Mouse (Mus musculus) midbrain, embryonic 12.5 days (tissue): ENCODE measurements at regions not wholly inside any gene's neighbourhood (a gene's known extent, or its start where the extent isn't known, plus 50 kb on each side); places are given as distances from the start of the nearest gene placed in this dataset.

Source experiments
- ATAC-seq: fragments of 200-750 bp; cut with Nextera tagmentation; 2 replicates; pipeline ENCODE4 v1.8.0; 2017; ENCODE audit warnings: low read depth, moderate TSS enrichment, moderate library complexity; ENCODE audit not compliant: low FRiP score
- H3K27ac ChIP-seq: fragments of 300-500 bp; sonication (generic); replicated peaks from 2 replicates; pipeline ENCODE4 v1.5.1; 2016; ENCODE audit warnings: mild to moderate bottlenecking
- H3K27me3 ChIP-seq: fragments of 300-500 bp; sonication (generic); 2 replicates; pipeline ENCODE4 v1.6.1; 2016; ENCODE audit warnings: mild to moderate bottlenecking
- H3K36me3 ChIP-seq: fragments of 300-500 bp; sonication (generic); 2 replicates; pipeline ENCODE4 v1.6.1; 2016
- H3K4me1 ChIP-seq: fragments of 300-500 bp; sonication (generic); 2 replicates; pipeline ENCODE4 v1.6.1; 2016
- H3K4me2 ChIP-seq: fragments of 300-500 bp; sonication (generic); replicated peaks from 2 replicates; pipeline ENCODE4 v1.6.1; 2016; ENCODE audit warnings: mild to moderate bottlenecking, moderate library complexity
- H3K4me3 ChIP-seq: fragments of 300-500 bp; sonication (generic); 2 replicates; pipeline ENCODE4 v1.5.1; 2016; ENCODE audit warnings: mild to moderate bottlenecking
- H3K9ac ChIP-seq: fragments of 300-500 bp; sonication (generic); replicated peaks from 2 replicates; pipeline ENCODE4 v1.6.1; 2016; ENCODE audit warnings: mild to moderate bottlenecking, moderate library complexity
- H3K9me3 ChIP-seq: fragments of 300-500 bp; sonication (generic); 2 replicates; pipeline ENCODE4 v1.6.1; 2016; ENCODE audit warnings: mild to moderate bottlenecking
- WGBS: fragments of 180-500 bp; shearing (Covaris S2); methylation state at CpG from one replicate; pipeline ENCODE4 v1.1.7; 2016; 5-methylcytosine and 5-hydroxymethylcytosine counted together

DNA sequence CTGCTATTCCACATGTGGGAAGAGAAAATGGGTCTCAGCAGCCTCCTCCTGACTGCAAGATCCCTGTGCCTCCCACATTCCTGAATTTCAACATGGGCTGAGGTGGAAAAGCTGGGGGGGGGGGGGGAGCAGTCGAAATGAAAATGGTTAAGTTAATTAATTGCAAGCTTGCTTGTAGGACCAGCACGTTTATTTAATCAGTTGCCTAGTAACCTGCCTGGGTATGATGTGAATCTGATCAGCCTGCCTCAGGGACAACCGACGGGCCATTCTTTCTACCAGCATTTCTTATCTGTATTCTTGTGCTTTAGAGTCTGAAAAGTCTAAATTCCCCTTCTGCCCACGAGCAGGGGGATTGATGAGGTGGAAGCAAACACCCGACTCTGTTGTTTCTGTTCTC is 569.9 kb upstream of the Nox3 start:
- no peaks in the 10 kb centered on the region for H3K27me3 ChIP-seq
- H3K36me3 ChIP-seq, result no peaks in the 10 kb centered on the region
- ATAC-seq, result peak; percentile 27; the same call in 1 of the 2 replicates
- no peak overlapping the region for H3K4me3 ChIP-seq
- H3K27ac ChIP-seq, result 0 out of 2 replicates have a peak overlapping the region, but pooled peaks have one; percentile 25
- H3K9ac ChIP-seq, result no peak overlapping the region
- H3K4me1 ChIP-seq, result peaks cover 16% of the 10 kb centered on the region
- H3K4me2 ChIP-seq, result 0 out of 2 replicates have a peak overlapping the region, but pooled peaks have one; percentile 5
- H3K9me3 ChIP-seq, result no peaks in the 10 kb centered on the region
- 6% methylated on average over 6 of the region's 6 CpGs for WGBS

GRCm38 (mm10) chr17:4266487-4266886 is 570.4 kb upstream of the Nox3 start:
- no peak for ATAC-seq
- no peaks in the 10 kb centered on the region for H3K9me3 ChIP-seq
- no peaks in the 10 kb centered on the region for H3K27me3 ChIP-seq
- H3K4me3 ChIP-seq, result no peak overlapping the region
- H3K9ac ChIP-seq, result no peak overlapping the region
- WGBS, result 54% methylated on average over 5 of the region's 5 CpGs
- no peak overlapping the region for H3K4me2 ChIP-seq
- H3K36me3 ChIP-seq, result no peaks in the 10 kb centered on the region
- H3K27ac ChIP-seq, result 0 out of 2 replicates have a peak overlapping the region, but pooled peaks have one; percentile 25
- peaks cover 16% of the 10 kb centered on the region for H3K4me1 ChIP-seq

DNA sequence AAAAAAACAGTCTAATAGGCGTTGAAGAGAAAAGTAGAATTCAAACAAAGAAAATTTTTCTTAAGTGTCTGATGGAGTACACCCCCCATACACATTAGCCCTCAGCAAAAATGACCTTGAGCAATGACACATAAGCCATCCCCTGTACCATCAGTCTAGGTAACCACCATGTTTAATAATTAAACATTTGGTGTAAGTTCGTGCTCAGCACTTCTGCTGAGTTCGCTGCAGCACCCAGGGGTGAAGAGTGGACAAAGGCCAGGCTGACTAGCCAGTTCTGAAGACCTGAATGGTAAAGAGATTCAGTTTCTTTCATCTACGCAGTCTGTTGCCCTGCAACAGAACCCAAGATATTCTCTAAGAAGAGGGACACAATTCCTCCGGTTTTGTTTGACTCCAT is 572.3 kb upstream of the Nox3 start:
- ATAC-seq, result no peak
- 72% methylated on average over 5 of the region's 5 CpGs for WGBS

DNA sequence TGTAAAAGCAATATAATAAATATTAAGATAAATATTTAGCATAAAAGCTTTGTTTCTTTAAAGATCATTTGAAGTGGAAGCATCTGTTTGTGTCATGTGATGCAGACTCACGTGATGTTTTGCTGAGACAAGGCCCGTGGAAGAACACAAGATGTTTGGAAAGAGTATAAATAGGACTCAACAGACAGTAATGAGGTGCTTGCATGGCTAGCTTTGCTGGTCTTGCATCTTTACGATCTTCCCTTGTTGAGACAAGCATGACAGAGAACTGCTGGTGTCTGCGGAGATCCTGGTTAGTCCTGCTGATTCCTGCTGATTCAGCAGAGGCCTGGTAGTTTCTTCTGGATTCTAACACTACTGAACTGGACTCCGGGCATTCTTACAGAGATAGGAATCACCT is 576.4 kb upstream of the Nox3 start:
- H3K4me1 ChIP-seq, result no peaks in the 10 kb centered on the region
- H3K4me3 ChIP-seq, result no peak overlapping the region
- H3K27me3 ChIP-seq, result no peaks in the 10 kb centered on the region
- 83% methylated on average over 5 of the region's 5 CpGs for WGBS
- no peak overlapping the region for H3K9ac ChIP-seq
- H3K27ac ChIP-seq, result no peak overlapping the region
- ATAC-seq, result no peak
- H3K36me3 ChIP-seq, result no peaks in the 10 kb centered on the region
- no peaks in the 10 kb centered on the region for H3K9me3 ChIP-seq
- no peak overlapping the region for H3K4me2 ChIP-seq

More for the DNA sequence above, 572.3 kb upstream of the Nox3 start:
- H3K4me2 ChIP-seq, result no peak overlapping the region
- no peaks in the 10 kb centered on the region for H3K9me3 ChIP-seq
- H3K36me3 ChIP-seq, result no peaks in the 10 kb centered on the region
- H3K27me3 ChIP-seq, result no peaks in the 10 kb centered on the region
- H3K4me1 ChIP-seq, result peaks cover 16% of the 10 kb centered on the region
- H3K4me3 ChIP-seq, result no peak overlapping the region
- H3K27ac ChIP-seq, result no peak overlapping the region
- H3K9ac ChIP-seq, result no peak overlapping the region

DNA sequence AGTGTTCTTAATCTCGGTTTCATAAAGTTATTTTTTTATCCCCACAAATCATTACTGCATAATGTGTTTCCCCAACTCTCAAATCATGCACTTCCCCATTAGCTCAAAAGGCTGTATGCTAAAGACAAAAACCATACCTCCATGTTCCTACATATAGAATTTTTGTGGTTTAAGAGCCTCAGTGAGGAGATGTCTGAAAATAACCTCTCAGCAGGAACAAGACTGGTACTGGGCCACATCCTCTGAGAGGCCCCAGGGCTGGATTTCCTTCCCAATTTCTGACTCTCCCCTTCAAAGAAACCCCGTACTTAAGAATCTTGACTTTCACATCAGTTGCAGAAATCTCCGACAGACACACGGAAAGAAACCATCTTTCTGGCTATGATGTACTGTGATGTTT is 580.7 kb upstream of the Nox3 start:
- no peaks in the 10 kb centered on the region for H3K4me1 ChIP-seq
- H3K36me3 ChIP-seq, result no peaks in the 10 kb centered on the region
- H3K27ac ChIP-seq, result no peak overlapping the region
- no peak overlapping the region for H3K9ac ChIP-seq
- no peaks in the 10 kb centered on the region for H3K27me3 ChIP-seq
- H3K9me3 ChIP-seq, result no peaks in the 10 kb centered on the region
- no peak overlapping the region for H3K4me3 ChIP-seq
- 82% methylated on average over 4 of the region's 4 CpGs for WGBS
- no peak for ATAC-seq
- no peak overlapping the region for H3K4me2 ChIP-seq

DNA sequence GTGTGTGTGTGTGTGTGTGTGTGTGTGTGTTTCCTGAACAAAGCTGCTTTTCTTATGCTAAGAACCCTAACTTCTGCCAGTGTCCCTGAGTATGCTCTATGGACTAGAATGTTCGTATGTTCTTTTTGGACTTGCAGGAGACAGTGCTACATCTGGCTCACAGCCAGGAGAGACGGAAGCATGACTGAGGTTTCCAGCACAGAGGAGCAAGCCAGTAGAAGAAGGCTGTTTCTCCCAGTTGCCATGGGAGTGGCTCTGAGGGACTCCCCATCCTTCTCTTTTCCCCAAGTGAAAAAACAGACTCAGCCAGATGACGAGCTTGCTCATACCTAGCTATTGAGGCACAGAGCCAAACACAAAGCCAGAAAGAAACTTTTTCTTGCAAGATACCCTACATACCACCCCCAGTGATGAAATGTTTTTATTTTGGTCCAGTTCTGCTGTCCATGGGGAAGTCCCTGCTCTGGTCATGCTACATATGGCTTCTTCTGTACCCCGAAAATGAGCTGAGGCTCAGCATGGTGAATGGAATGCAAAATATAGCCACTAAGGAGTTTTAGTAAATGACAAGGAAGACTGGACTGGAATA is 582.3 kb upstream of the Nox3 start:
- Histone ChIP-seq H3K4me3 (no peak overlapping the region), H3K4me2 (no peak overlapping the region), H3K27me3 (no peaks in the 10 kb centered on the region), H3K36me3 (no peaks in the 10 kb centered on the region), H3K27ac (no peak overlapping the region), H3K9me3 (no peaks in the 10 kb centered on the region), H3K4me1 (no peaks in the 10 kb centered on the region), H3K9ac (no peak overlapping the region)
- no peak for ATAC-seq
- WGBS, result 83% methylated on average over 4 of the region's 4 CpGs

- WGBS, result 93% methylated on average over 5 of the region's 5 CpGs
- no peaks in the 10 kb centered on the region for H3K27me3 ChIP-seq
- H3K27ac ChIP-seq, result no peak overlapping the region
- H3K4me1 ChIP-seq, result no peaks in the 10 kb centered on the region
- no peak overlapping the region for H3K4me2 ChIP-seq
- no peaks in the 10 kb centered on the region for H3K9me3 ChIP-seq
- H3K9ac ChIP-seq, result no peak overlapping the region
- H3K36me3 ChIP-seq, result no peaks in the 10 kb centered on the region
- H3K4me3 ChIP-seq, result no peak overlapping the region
- no peak for ATAC-seq
Observed at GRCm38 (mm10) chr17:4281451-4281850, 585.4 kb upstream of the Nox3 start.

GRCm38 (mm10) chr17:4291418-4291817 is 595.4 kb upstream of the Nox3 start:
- no peak for ATAC-seq

DNA sequence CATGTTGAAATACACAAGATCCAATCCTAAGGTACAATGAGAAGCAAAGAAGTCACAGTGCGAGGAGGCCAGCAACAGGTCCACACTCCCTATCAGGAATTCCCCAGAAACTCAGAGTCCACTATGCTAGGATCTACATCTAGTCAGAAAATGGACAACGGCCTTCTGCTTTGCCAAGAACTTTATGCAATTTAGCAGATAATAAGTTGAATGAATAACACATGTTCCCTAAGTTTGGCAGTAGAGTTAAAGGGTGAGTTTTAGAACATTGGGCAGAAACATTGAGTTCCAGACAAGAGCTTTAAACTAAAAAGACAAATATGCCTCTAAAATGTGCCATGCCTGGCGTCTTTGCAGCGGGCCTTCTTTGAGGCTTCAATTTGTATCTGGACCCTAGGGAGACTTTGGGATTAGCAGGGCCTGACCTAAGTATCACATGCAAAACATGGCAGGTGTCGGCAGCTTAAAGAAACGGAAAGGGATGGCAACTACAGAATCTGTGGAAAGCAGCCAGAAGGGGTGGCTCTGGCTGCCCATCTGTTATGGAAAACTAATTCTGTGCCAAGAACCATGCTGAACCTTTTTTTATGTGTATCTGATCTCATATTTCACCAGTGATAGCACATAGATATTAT is 600.6 kb upstream of the Nox3 start:
- no peak for ATAC-seq
- WGBS, result 78% methylated on average over 6 of the region's 6 CpGs

More at GRCm38 (mm10) chr17:4291418-4291817, 595.4 kb upstream of the Nox3 start:
- no peak overlapping the region for H3K27ac ChIP-seq
- no peak overlapping the region for H3K4me2 ChIP-seq
- no peaks in the 10 kb centered on the region for H3K4me1 ChIP-seq
- H3K36me3 ChIP-seq, result no peaks in the 10 kb centered on the region
- H3K9me3 ChIP-seq, result no peaks in the 10 kb centered on the region
- H3K27me3 ChIP-seq, result no peaks in the 10 kb centered on the region
- H3K9ac ChIP-seq, result no peak overlapping the region
- H3K4me3 ChIP-seq, result no peak overlapping the region
- 93% methylated on average over 2 of the region's 2 CpGs for WGBS

DNA sequence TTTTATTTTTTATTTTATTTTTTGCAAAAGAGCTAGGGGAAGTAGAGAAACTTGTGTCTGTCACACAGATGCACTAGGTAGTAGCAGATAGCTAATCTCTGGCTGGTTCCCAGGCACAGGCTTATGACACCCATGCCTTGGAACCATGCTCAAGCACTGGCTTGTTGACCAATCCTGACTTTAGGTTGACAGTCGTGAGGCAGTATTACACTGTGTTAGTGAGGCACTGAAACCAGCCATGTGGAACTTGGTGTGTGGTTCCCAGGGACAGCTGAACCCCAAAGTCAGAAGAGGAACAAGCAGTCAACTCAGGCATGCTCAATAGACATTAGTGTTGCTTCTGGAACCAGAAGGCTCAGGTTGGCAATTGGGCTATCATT is 601.1 kb upstream of the Nox3 start:
- Histone ChIP-seq H3K36me3 (no peaks in the 10 kb centered on the region), H3K4me2 (no peak overlapping the region), H3K9me3 (no peaks in the 10 kb centered on the region), H3K4me3 (no peak overlapping the region), H3K27me3 (no peaks in the 10 kb centered on the region), H3K4me1 (no peaks in the 10 kb centered on the region), H3K27ac (no peak overlapping the region), H3K9ac (no peak overlapping the region)
- no peak for ATAC-seq
- 89% methylated on average over 1 of the region's 1 CpGs for WGBS

More for the DNA sequence above, 600.6 kb upstream of the Nox3 start:
- H3K27ac ChIP-seq, result no peak overlapping the region
- H3K27me3 ChIP-seq, result no peaks in the 10 kb centered on the region
- H3K9me3 ChIP-seq, result no peaks in the 10 kb centered on the region
- no peak overlapping the region for H3K9ac ChIP-seq
- no peaks in the 10 kb centered on the region for H3K4me1 ChIP-seq
- no peak overlapping the region for H3K4me2 ChIP-seq
- no peak overlapping the region for H3K4me3 ChIP-seq
- no peaks in the 10 kb centered on the region for H3K36me3 ChIP-seq

DNA sequence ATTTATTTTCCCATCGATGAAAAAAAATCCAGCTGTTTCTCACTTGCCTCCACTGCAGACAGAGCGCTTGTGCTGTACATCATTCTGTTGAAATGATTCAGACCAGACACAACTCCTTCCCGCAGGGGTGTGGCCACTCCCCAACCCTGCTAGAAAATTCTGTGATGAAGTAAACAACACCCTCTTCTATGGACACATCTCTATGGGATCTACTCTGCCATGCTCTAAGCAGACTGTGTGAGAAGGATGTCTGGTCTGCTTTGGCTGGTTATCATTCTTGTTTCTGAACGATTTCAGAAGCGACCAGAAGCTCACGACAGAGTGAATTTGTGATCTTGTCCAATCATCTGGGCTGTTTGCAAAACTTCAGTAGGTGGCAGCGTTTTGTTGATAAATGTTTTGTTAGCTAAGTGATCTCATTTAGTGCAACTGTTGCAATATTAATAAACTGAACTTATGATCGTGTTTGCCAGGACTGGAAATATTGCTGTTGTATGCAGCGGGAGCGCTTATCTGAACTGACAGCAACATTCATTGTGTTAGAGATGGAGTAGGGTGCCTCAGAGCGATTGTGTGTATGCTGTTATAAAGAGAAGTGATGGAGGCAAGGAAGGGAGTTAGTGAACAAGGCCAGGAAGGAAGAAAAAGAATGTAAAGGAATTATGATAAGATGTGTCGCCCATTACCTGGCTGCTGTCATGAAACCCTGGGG is 605.2 kb upstream of the Nox3 start:
- no peak for ATAC-seq
- Histone ChIP-seq H3K9me3 (no peaks in the 10 kb centered on the region), H3K27ac (no peak overlapping the region), H3K4me1 (no peaks in the 10 kb centered on the region), H3K36me3 (no peaks in the 10 kb centered on the region), H3K4me3 (no peak overlapping the region), H3K9ac (no peak overlapping the region), H3K4me2 (no peak overlapping the region), H3K27me3 (no peaks in the 10 kb centered on the region)
- WGBS, result 88% methylated on average over 12 of the region's 12 CpGs

DNA sequence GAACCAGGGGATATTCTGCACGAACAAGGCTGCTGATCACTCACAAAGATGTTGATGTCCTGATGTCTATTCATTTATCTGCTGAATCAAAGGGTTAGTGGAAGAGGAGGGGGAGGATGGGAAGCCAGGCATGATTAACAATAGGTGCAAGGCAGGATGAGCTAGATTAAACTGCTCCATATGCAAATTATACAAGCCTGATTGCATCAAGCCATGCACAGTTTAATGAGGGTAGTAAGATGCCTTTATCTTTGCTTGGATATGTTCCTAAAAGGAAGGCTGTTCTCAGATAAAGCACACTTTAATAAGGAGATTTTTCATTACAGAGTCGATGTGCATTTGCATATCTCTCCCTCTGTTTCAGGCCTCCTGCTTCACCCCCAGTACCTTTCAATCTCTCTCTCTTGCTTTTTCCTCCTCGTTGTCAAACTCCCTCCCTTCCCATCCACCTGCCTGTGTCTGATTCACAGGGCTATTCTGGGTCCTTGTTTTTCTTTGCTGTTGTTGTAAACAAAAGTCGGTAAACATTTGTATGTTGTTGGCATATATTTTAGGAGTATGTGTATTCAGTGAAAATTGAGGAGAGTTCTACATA is 615.8 kb upstream of the Nox3 start:
- Histone ChIP-seq H3K9ac (no peak overlapping the region), H3K27ac (no peak overlapping the region), H3K4me1 (0 out of 2 replicates have a peak, but pooled peaks cover 6% of the 10 kb centered on the region), H3K4me3 (no peak overlapping the region), H3K27me3 (no peaks in the 10 kb centered on the region), H3K9me3 (no peaks in the 10 kb centered on the region), H3K4me2 (no peak overlapping the region), H3K36me3 (no peaks in the 10 kb centered on the region)
- 36% methylated on average over 4 of the region's 4 CpGs for WGBS
- no peak for ATAC-seq
